Mouse (Mus musculus): ENCODE data around the gene Arhgdig.

- TF ChIP-seq POLR2A (IDR thresholded peaks at IDR 0.05; ENCODE audit: low read depth, low read length): no peak
- TF ChIP-seq CTCF (IDR thresholded peaks at IDR 0.05; ENCODE audit: extremely low read depth, insufficient read length, insufficient replicate concordance, low read depth, low read length): no peak
Observed at GRCm38 (mm10) chr17:26229776-26230175, 22.2 kb upstream of the Arhgdig start.
